Mouse (Mus musculus) adrenal gland, adult 2 months (tissue): Measurements from ENCODE around the gene Syn3. TPM values are rescaled to one million over a fixed set of nuclear protein-coding genes. Genes with fewer than 3 reads are reported as not detected.
A peak's percentile ranks its signal among the peaks of the same experiment; 100 is the strongest.
"Not testable (repeated sequence)": the region's sequence is repeated elsewhere in the genome, so short reads cannot be mapped to it uniquely, and the experiment has no call there.

ENCODE experiments used
- DNase-seq: peaks from one replicate; pipeline ENCODE4 v3.0.0; 2021
- polyA plus RNA-seq: library from polyadenylated mRNA; depleted of rRNA; stranded (reverse); fragments of >200 nt; gene quantifications from 2 replicates; pipeline ENCODE4 v1.2.3, GENCODE M21; 2012
- total RNA-seq, 2 experiments: library from RNA; stranded (reverse); gene quantifications; 2 replicates each; pipeline ENCODE4 v1.2.3; 2021

Gene Syn3
- total and polyA plus RNA-seq, 3 experiments: 1.1 to 3.6 (median 2.7) TPM

- DNase-seq: no peak
These were observed 452.3 kb downstream of the Syn3 start for GRCm38 (mm10) chr10:86046371-86046770.

- DNase-seq: no peak
These were observed 454.6 kb downstream of the Syn3 start for GRCm38 (mm10) chr10:86044066-86044465.

DNA sequence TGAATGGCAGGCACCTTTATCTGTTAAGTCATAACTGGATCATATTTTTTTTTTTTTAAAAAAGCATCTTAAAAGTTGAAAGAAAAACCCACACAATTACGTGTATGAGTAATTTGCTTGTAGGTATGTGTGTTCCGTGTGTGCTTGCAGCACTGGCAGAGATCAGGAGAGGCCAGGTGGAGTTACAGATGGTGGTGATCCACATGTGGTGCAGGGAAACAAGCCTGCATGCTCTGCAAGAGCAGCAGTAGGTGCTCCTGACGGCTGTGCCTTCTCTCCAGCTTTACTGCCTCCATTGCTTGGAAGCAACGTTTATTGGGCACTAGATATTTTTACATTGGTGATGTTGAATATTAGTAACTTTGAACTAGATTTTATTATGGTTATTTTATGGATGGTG lies 455.0 kb downstream of the Syn3 start:
- DNase-seq: no peak

GRCm38 (mm10) chr10:86034007-86034728 lies 464.5 kb downstream of the Syn3 start:
- DNase-seq: no peak

GRCm38 (mm10) chr10:86032517-86032916 lies 466.2 kb downstream of the Syn3 start:
- no peak for DNase-seq

DNA sequence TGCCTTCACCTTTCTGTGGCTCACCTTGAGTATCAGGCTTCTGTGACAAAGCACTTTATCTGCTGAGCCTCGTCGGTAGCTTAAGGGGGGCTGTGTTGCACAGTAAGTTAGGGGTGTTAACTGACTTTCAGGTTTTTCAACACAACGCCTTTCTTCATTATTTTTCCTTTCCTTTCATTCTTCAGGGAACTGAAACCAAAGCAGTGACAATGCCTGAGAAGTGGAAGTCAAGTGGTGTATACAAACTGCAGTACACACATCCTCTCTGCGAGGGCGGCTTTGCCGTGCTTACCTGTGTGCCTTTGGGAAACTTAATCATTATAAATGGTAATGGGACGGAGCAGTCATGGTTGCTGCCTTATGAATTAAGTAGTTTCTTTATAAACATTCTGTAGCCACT lies 468.0 kb downstream of the Syn3 start:
- DNase-seq: no peak

- not testable (repeated sequence) for DNase-seq
These were observed 471.9 kb downstream of the Syn3 start for GRCm38 (mm10) chr10:86026807-86027206.

DNA sequence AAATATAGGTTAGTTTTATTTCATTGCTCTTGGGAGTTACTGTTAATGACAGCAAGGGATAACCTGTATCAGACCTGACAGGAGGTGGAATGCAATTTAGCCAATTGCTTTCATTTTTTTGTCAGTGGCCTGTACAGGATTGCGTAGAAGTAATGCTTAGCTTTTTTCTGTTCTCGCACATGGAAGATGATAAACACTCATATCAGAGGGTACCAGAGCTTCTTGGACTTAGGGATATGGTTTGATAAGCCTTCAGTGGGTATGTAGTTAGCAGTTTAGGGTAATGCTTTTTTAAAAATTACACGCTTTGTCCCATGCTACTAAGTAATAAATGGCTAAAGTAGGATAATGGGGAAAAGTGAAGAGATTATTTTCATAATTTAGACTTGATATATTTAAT lies 472.3 kb downstream of the Syn3 start:
- DNase-seq: no peak

- DNase-seq: no peak
These were observed 472.8 kb downstream of the Syn3 start for GRCm38 (mm10) chr10:86025906-86026305.

DNA sequence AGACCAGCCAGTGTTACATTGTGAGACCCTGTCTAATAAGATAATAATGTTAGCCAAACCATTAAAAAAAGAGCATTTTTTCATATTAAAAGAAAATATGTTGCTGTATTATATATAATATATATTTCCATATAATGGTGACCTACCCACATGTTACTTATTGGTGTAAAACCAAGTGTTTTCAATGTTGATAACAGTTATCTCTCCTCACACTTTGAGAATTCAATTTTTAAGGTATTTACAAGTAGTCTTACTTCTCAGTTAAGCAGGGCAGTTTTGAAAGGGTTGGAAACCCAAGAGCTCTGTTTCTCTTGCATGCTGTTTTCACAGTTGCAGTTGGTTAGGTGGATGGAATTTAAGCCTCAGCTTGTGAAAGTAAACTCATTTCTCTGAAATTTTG lies 475.5 kb downstream of the Syn3 start:
- no peak for DNase-seq

DNA sequence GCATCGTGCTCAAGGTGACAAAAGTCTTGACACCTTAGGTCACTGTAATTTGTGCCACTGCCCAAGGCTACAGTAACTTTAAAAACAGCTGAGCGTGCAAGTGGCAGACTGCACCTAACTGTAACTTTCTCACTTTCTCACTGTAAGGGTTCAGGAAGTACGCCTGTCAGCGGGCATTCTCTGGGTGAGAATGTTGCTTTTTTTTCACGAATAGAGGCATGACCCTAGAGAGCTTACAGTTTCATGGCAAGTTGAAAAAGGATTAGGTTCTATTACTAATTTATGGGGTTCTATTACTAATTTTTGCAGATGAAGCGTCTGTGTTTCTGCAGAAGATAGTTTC lies 476.3 kb downstream of the Syn3 start:
- DNase-seq: no peak

DNA sequence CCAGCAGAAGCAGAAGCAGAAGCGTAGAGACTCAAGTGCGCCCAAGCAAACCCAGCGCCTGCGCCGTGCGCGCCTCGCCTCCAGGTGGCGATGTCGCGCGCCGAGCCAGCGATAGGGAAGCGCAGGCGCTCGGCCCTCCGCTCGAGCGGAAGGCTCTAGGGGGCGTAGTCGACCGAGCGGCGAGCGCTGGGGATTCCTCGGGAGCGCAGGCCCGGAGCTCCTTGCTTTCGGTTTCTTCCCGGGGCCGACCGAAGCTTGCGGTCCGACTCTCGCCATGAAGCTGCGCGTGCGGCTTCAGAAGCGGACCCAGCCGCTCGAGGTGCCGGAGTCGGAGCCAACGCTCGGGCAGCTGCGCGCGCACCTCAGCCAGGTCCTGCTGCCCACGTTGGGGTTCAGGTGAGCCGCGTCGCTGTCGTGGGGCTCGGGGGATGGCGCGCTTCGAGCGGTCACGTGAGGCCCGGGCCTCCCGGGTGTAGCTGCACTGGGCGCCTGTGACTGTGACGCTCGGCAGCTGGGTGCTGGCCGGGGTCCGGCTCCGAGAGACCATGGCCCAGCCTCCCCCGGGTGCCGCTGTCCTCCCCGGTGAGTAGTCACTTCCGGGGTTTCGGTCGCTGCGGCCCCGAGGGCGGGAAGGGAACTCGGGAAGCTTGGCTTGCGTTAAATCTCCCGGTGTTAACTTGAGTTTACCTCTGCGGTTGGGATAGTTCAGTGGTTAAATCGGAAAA lies 476.8 kb downstream of the Syn3 start, which contains the start of gene Fbxo7:
Gene Fbxo7, plus strand, starts transcription at position 224 of the 725 bp plus-strand sequence.
- DNase-seq: peak; percentile 95

DNA sequence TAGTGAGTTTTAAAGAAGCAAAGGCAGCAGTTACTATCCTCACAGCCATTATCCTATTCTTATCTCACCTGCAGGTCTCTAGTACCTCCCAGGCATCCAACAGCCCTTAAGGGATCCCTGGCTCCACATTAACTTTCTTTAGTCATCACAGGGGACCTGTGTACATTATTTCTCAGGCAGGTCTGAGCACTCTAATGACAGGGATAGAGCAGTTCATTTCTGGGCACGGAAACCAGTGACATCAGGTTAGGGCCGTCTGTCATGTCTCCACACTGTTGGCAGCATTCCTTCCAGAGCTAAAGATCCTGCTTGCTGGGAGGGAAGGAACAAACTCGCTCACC lies 477.3 kb downstream of the Syn3 start:
- no peak for DNase-seq

GRCm38 (mm10) chr10:86018813-86019212 lies 479.9 kb downstream of the Syn3 start:
- no peak for DNase-seq

DNA sequence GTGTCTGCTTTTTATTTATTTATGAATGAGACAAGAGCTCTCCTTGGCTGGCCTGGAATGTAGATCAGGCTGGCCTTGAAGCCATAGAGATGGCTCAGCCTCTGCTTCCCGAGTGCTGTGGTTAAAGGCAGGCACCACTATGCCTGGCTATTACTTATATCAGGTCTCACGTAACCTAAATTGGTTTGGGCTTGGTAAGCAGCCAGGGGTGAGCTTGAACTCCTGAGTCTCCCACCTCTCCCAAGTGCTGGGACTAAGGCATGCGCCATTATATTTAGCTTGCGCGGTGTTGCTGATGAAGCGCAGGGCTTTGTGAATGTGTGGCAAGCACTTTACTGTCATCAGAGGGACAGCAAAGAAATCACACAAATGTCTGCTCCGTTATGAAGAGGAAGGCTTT lies 480.9 kb downstream of the Syn3 start:
- DNase-seq: no peak

DNA sequence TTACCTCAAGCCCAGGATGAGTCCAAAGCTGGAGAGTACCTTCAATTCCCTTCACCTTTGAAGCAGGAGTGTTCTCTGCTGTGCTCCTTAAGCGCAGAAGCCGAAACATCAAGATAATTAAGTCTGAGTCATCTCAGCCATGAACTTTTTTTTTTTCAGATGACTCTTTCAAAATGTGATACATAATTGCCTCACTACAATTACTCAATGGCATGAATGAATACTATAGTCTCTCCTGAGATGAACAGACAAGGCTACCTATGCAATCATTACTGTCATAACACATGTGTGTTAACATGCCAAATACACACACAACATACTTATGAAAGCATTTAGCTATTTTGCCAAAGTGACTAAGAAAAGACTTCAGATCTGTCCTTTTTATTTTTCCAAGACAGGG lies 486.9 kb downstream of the Syn3 start, which contains the start of gene Bpifc:
Gene Bpifc, minus strand, starts transcription at position 115 of the 400 bp plus-strand sequence.
- no peak for DNase-seq

- DNase-seq: no peak
These were observed 487.5 kb downstream of the Syn3 start for GRCm38 (mm10) chr10:86011172-86011571.

DNA sequence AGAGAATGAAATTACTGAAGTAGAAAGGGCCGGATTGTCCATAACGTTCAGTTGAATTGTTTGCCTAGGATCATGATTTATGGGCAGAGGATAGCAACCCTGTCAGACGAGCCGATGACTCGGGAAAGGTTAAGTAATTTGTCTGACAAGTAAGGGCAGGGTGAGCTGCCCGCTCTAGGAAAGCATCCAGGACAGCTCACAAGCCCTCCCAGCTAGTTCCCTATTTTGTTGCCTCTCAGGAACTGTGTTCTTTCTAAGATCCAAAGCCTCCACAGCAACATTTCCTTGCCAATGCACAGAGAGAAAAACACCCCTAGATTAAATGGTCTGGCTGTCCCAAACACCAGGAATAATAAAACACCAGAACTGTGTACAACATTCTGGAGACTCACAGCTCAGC lies 488.1 kb downstream of the Syn3 start:
- peak; percentile 65 for DNase-seq

DNA sequence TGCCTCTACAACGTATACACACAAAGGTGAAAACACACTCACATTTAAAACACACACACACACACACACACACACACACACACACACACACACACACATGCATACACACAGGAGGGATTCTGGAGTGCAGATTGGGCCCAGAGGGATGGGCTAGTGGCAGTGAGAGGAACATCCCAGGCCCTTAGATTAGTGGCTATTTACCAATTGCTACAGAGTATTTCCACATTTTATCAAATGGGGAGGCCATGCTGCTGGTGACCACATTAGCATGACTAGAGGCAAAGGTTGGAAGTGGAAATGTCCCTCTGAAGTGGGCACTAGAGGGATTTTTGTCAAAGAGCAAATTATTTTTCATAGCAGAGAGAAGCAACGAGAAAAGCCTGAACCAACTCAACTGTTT lies 489.0 kb downstream of the Syn3 start:
- no peak for DNase-seq

DNA sequence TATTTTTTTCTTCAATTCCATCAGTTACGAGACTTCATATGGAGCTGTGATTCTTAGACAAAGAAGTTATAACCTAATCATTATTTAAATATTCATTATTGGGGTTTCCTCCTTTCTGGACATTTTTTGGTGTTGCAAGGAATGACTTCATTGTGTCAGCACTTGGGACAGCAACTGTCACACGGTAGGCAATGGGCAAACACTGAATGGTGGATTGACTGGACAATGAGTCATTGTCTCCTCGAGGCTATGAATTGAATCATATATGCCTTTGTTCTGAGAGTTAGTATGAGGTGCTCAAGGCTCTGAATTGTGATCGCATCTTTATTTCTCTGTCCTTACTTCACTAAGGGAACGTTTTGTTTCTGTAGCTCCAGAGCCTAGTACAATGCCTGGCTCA lies 492.2 kb downstream of the Syn3 start:
- no peak for DNase-seq
